Mouse (Mus musculus): ENCODE results near the gene Bcl2a1d.
"Not testable (repeated sequence)": the region's sequence is repeated elsewhere in the genome, so short reads cannot be mapped to it uniquely, and the experiment has no call there.

DNA sequence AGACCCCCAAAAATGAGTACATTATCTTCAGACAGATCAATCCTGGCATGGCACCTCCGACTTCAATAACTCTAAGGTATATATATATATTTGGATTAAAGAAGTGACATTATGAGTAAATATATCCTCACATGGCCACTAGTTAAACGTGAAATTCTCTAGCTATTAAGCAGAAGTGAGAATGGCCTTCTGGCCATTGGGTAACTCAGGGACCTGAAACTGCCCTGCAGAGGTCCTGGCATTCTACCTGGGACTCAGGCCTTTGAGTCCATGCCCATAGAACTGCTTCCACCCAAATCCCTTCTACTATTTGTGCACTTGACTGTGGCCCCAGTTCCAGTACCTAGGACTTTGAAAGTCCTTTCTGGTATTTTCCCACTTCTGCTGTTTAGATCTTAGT is 40.4 kb downstream of the Bcl2a1d start:
- not testable (repeated sequence) for TF ChIP-seq CTCF, EP300 (IDR thresholded peaks at IDR 0.05; ENCODE audit: low read depth)
